Mouse (Mus musculus): ENCODE results near the gene Rasl2-9. TPM values are rescaled to one million over a fixed set of nuclear protein-coding genes. Genes with fewer than 3 reads are reported as not detected.

The Rasl2-9 gene
- polyA plus RNA-seq (2014; fragmentation: Illumina TruSeq; extraction: RNeasy Lipid Tissue Mini Kit (QIAGEN cat#74804)), result not detected

DNA sequence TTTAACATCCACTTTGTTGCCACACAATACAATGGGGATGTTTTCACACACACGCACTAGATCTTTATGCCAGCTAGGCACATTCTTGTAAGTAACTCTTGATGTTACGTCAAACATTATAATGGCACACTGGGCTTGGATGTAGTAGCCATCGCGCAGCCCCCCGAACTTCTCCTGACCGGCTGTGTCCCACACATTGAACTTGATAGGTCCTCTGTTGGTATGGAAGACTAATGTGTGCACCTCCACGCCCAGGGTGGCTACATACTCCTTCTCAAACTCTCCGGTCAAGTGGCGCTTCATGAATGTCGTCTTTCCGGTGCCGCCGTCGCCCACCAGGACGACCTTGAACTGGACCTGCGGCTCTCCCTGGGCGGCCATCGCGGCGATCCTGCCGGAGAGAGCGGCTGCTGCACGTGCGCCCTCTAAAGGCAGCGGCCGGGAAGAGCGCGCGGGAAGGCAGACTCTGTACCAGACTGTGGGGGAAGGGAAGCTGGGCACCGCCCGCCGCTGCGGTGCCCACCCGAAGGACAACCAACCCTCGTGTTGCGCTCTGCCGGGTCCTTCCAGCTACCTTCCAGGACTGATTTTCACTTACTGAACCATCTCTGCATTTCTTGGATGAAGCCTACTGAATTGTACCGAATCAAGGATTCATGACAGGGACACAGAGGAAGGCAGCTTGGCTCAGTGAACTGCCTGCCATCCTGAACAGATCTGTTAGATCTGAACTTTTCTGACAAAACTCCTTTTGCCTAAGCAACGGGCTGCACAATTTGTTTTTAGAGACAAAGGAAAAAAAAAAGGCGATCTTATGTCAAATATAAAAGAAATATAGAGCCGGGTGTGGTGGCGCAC, at the start of gene Rasl2-9:
Rasl2-9 (minus strand) TSS at position 402 of the 858 bp plus-strand sequence.

DNA sequence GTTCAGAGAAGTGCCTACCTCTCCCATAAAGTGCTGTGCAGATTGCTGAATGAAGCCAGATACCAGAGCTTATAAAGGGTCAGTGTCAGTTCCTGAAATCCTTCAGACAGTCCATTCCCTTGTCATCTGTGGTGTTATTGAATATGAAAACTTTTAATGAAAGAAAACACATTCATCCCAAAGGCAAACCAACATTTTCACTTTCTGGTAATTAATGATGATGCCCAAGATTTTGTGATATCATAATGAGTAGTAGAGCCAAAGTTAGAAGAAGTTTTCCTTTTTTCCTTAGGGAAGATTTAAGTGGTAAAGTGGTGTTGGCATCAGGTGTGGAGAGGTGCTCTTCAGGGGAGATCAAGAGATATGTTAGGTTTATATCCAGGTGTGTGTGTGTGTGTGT, 23.8 kb upstream of the Rasl2-9 start, which contains the start of gene Vmn1r55:
Vmn1r55 (minus strand) TSS at position 101 of the 400 bp plus-strand sequence.

DNA sequence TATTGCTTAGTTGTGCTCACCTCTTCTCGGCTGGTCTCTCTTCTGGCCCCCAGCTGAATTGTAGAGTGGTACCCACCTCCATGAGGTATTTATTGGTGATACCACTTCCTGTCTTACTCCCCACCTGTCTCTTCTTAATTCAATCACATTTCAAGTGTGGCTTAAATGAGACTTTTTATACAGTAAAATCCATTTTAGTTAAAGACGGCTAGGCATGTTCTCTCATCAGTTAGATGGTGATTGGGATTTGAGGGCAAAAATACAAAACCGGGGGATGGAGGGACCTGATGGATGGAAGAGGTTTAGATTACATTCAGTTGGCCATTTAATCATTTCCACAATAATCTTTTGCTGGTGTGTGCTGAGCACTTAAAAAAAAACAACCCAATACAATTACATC, 8.9 kb downstream of the Rasl2-9 start, which contains the start of gene Rfpl4:
Rfpl4 (minus strand) TSS at position 101 of the 400 bp plus-strand sequence.

DNA sequence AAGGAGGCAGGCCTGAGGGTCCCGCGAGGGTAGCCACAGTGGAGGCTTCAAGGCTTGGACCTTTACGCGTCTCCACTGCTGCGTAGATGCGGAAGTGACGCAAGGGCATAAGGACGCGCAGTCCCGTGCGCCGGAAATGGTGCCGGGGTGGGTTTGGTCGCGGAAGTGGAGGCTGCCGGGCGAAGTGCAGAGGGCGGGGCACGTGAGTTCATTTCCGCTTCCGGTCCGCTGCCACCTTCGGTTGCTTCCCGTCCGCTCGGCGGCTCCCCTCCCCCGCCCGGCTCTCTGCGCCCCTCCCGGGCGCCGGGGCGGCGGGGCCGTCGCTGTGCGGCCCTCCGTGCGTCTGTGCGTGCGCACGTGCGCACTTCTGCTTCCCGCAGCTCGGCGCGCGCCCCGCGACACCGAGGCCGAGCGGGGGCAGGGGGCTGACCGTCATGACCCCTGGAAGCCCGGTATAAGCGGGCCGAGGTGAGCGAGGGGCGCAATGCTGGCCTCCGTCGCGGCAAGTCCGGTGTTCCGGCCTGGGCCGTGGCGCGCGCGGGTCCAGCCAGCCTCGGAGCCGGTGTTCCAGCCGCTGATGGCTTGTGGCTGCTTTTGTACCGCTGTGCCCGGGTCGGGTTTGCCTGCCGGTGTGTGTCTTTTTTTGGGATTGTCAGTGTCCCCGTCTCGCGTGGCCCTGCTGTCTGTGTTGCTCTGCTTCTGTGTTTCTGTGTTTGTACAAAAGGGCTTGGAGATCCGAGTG, 45.6 kb downstream of the Rasl2-9 start, which contains the start of gene Epn1:
Epn1 (plus strand) TSS at position 226 of the 742 bp plus-strand sequence.

Other genes starting within 250 kb of the Rasl2-9 start
- 1.7 TPM for gene Isoc2a, start 248.8 kb downstream of the Rasl2-9 start, polyA plus RNA-seq (2014; fragmentation: Illumina TruSeq; extraction: RNeasy Lipid Tissue Mini Kit (QIAGEN cat#74804))
- gene Gm36210, start 219.4 kb downstream of the Rasl2-9 start, polyA plus RNA-seq (2014; fragmentation: Illumina TruSeq; extraction: RNeasy Lipid Tissue Mini Kit (QIAGEN cat#74804)), result not detected
- gene Zfp628, start 210.7 kb downstream of the Rasl2-9 start, polyA plus RNA-seq (2014; fragmentation: Illumina TruSeq; extraction: RNeasy Lipid Tissue Mini Kit (QIAGEN cat#74804)), result not detected
- gene Nat14, start 203.9 kb downstream of the Rasl2-9 start, polyA plus RNA-seq (2014; fragmentation: Illumina TruSeq; extraction: RNeasy Lipid Tissue Mini Kit (QIAGEN cat#74804)), result 0.57 TPM
- gene Ssc5d, start 200.2 kb downstream of the Rasl2-9 start, polyA plus RNA-seq (2014; fragmentation: Illumina TruSeq; extraction: RNeasy Lipid Tissue Mini Kit (QIAGEN cat#74804)), result 0.14 TPM
- gene Sbk2, start 161.5 kb downstream of the Rasl2-9 start, polyA plus RNA-seq (2014; fragmentation: Illumina TruSeq; extraction: RNeasy Lipid Tissue Mini Kit (QIAGEN cat#74804)), result 0.40 TPM
- gene Sbk3, start 154.8 kb downstream of the Rasl2-9 start, polyA plus RNA-seq (2014; fragmentation: Illumina TruSeq; extraction: RNeasy Lipid Tissue Mini Kit (QIAGEN cat#74804)), result 0.51 TPM
- gene Zfp579, start 129.8 kb downstream of the Rasl2-9 start, polyA plus RNA-seq (2014; fragmentation: Illumina TruSeq; extraction: RNeasy Lipid Tissue Mini Kit (QIAGEN cat#74804)), result 16.0 TPM
- gene Zfp524, start 111.5 kb downstream of the Rasl2-9 start, polyA plus RNA-seq (2014; fragmentation: Illumina TruSeq; extraction: RNeasy Lipid Tissue Mini Kit (QIAGEN cat#74804)), result not detected
- 22.1 TPM for gene Fiz1, start 111.3 kb downstream of the Rasl2-9 start, polyA plus RNA-seq (2014; fragmentation: Illumina TruSeq; extraction: RNeasy Lipid Tissue Mini Kit (QIAGEN cat#74804))
- not detected for gene Gm44973, start 110.5 kb downstream of the Rasl2-9 start, polyA plus RNA-seq (2014; fragmentation: Illumina TruSeq; extraction: RNeasy Lipid Tissue Mini Kit (QIAGEN cat#74804))
- gene Zfp865, start 105.6 kb downstream of the Rasl2-9 start, polyA plus RNA-seq (2014; fragmentation: Illumina TruSeq; extraction: RNeasy Lipid Tissue Mini Kit (QIAGEN cat#74804)), result 5.3 TPM
- not detected for gene Ccdc106, start 105.4 kb downstream of the Rasl2-9 start, polyA plus RNA-seq (2014; fragmentation: Illumina TruSeq; extraction: RNeasy Lipid Tissue Mini Kit (QIAGEN cat#74804))
- 3.3 TPM for gene 4632433K11Rik, start 91.8 kb downstream of the Rasl2-9 start, polyA plus RNA-seq (2014; fragmentation: Illumina TruSeq; extraction: RNeasy Lipid Tissue Mini Kit (QIAGEN cat#74804))
- 4.2 TPM for gene Zfp784, start 87.5 kb downstream of the Rasl2-9 start, polyA plus RNA-seq (2014; fragmentation: Illumina TruSeq; extraction: RNeasy Lipid Tissue Mini Kit (QIAGEN cat#74804))
- 2.1 TPM for gene Zfp580, start 74.4 kb downstream of the Rasl2-9 start, polyA plus RNA-seq (2014; fragmentation: Illumina TruSeq; extraction: RNeasy Lipid Tissue Mini Kit (QIAGEN cat#74804))
- gene U2af2, start 63.8 kb downstream of the Rasl2-9 start, polyA plus RNA-seq (2014; fragmentation: Illumina TruSeq; extraction: RNeasy Lipid Tissue Mini Kit (QIAGEN cat#74804)), result 9.1 TPM
- gene Epn1, start 45.7 kb downstream of the Rasl2-9 start, polyA plus RNA-seq (2014; fragmentation: Illumina TruSeq; extraction: RNeasy Lipid Tissue Mini Kit (QIAGEN cat#74804)), result 1.4 TPM
- gene Rfpl4, start 9.0 kb downstream of the Rasl2-9 start, polyA plus RNA-seq (2014; fragmentation: Illumina TruSeq; extraction: RNeasy Lipid Tissue Mini Kit (QIAGEN cat#74804)), result 45.2 TPM
- not detected for gene Vmn1r55, start 23.7 kb upstream of the Rasl2-9 start, polyA plus RNA-seq (2014; fragmentation: Illumina TruSeq; extraction: RNeasy Lipid Tissue Mini Kit (QIAGEN cat#74804))
- gene Vmn1r56, start 70.8 kb upstream of the Rasl2-9 start, polyA plus RNA-seq (2014; fragmentation: Illumina TruSeq; extraction: RNeasy Lipid Tissue Mini Kit (QIAGEN cat#74804)), result not detected
- gene Vmn1r57, start 92.5 kb upstream of the Rasl2-9 start, polyA plus RNA-seq (2014; fragmentation: Illumina TruSeq; extraction: RNeasy Lipid Tissue Mini Kit (QIAGEN cat#74804)), result not detected
- 5.7 TPM for gene Gm5065, start 224.6 kb upstream of the Rasl2-9 start, polyA plus RNA-seq (2014; fragmentation: Illumina TruSeq; extraction: RNeasy Lipid Tissue Mini Kit (QIAGEN cat#74804))
- 12.0 TPM for gene Nlrp2, start 225.1 kb upstream of the Rasl2-9 start, polyA plus RNA-seq (2014; fragmentation: Illumina TruSeq; extraction: RNeasy Lipid Tissue Mini Kit (QIAGEN cat#74804))

All from ovary, adult 10 weeks (tissue).